Mouse (Mus musculus) lung, adult 2 months (tissue): Measurements from ENCODE around the gene Olfr1360.

Experiments used
- CTCF ChIP-seq: fragments of 200-500 bp; IDR thresholded peaks from 2 replicates; pipeline ENCODE4 v1.5.1; 2011; ENCODE audit warnings: mild to moderate bottlenecking, low read length, control low read depth; ENCODE audit not compliant: insufficient read depth
- POLR2A ChIP-seq: fragments of 200-500 bp; IDR thresholded peaks from 2 replicates; pipeline ENCODE4 v1.6.1; 2011; ENCODE audit warnings: low read depth, mild to moderate bottlenecking, control low read depth, low read length, borderline replicate concordance; ENCODE audit errors: extremely low read depth

DNA sequence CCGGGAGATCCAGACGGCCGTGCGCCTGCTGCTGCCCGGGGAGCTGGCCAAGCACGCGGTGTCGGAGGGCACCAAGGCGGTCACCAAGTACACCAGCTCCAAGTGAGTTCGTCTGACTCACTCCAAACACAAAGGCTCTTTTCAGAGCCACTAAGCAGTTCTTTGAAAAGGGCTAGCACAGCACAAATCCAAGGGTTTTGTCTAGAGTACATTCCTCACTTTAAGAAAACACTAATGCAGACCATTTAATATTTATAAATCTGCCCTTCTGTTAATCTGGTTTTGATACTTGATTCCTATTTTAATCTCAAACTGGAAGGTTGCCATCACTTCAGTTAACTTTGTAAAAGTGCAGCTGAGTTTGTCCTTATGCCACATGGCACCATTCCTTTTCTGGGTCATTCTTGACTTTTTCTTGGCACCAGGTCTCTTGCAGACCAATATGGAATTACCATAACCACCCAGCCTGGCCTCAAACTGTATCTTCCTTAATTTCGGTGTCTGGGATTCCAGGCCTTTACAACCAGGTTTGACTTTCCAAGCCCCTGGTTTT, 45.2 kb upstream of the Olfr1360 start:
- no peak for TF ChIP-seq POLR2A
- no peak for TF ChIP-seq CTCF
